Mouse (Mus musculus) G1E-ER4 (cell line): ENCODE measurements around the gene Itga2b. TPM values are rescaled to one million over a fixed set of nuclear protein-coding genes. Genes with fewer than 3 reads are reported as not detected.

Experiments
- GATA1 ChIP-seq: IDR thresholded peaks from one replicate; pipeline ENCODE4 v1.8.0; 2012; ENCODE audit warnings: low read length, inconsistent platforms
- polyA plus RNA-seq: library from polyadenylated mRNA; stranded (reverse); fragments of >175 nt; gene quantifications from 2 replicates; pipeline ENCODE4 v1.2.3, GENCODE M21; 2012

Gene Itga2b
- 18.0 and 29.0 TPM in 2 replicates for polyA plus RNA-seq

- TF ChIP-seq GATA1: peak; percentile 34
Measured at GRCm38 (mm10) chr11:102469648-102470357, at the start of gene Itga2b. TSS of gene Itga2b (minus strand) at chr11:102470122.

- TF ChIP-seq GATA1: no peak
Measured at GRCm38 (mm10) chr11:102514793-102515424, 45.0 kb upstream of the Itga2b start.

- no peak for TF ChIP-seq GATA1
Measured at GRCm38 (mm10) chr11:102510226-102510625, 40.3 kb upstream of the Itga2b start.

- TF ChIP-seq GATA1: no peak
Measured at GRCm38 (mm10) chr11:102496732-102497131, 26.8 kb upstream of the Itga2b start.

GRCm38 (mm10) chr11:102496206-102496605, 26.3 kb upstream of the Itga2b start:
- TF ChIP-seq GATA1: no peak

- TF ChIP-seq GATA1: no peak
Measured at GRCm38 (mm10) chr11:102495742-102496141, 25.8 kb upstream of the Itga2b start.

GRCm38 (mm10) chr11:102495114-102495513, 25.2 kb upstream of the Itga2b start:
- TF ChIP-seq GATA1: no peak

- no peak for TF ChIP-seq GATA1
Measured at GRCm38 (mm10) chr11:102494063-102494650, 24.2 kb upstream of the Itga2b start.

- no peak for TF ChIP-seq GATA1
Measured at GRCm38 (mm10) chr11:102493241-102493640, 23.3 kb upstream of the Itga2b start.

- TF ChIP-seq GATA1: no peak
Measured at GRCm38 (mm10) chr11:102487901-102488300, 18.0 kb upstream of the Itga2b start.

- no peak for TF ChIP-seq GATA1
Measured at GRCm38 (mm10) chr11:102486733-102487386, 16.9 kb upstream of the Itga2b start.

GRCm38 (mm10) chr11:102481779-102482178, 11.9 kb upstream of the Itga2b start:
- TF ChIP-seq GATA1: no peak

- no peak for TF ChIP-seq GATA1
Measured at GRCm38 (mm10) chr11:102480897-102481296, 11.0 kb upstream of the Itga2b start.

GRCm38 (mm10) chr11:102480111-102480510, 10.2 kb upstream of the Itga2b start:
- no peak for TF ChIP-seq GATA1

GRCm38 (mm10) chr11:102479581-102479980, 9.7 kb upstream of the Itga2b start:
- TF ChIP-seq GATA1: no peak

- TF ChIP-seq GATA1: no peak
Measured at GRCm38 (mm10) chr11:102478671-102479070, 8.7 kb upstream of the Itga2b start.

- no peak for TF ChIP-seq GATA1
Measured at GRCm38 (mm10) chr11:102475027-102475426, 5.1 kb upstream of the Itga2b start.
